Mouse (Mus musculus) midbrain, embryonic 10.5 days (tissue): ENCODE measurements around the gene Ccnq. TPM values are rescaled to one million over a fixed set of nuclear protein-coding genes. Genes with fewer than 3 reads are reported as not detected.
A peak's percentile ranks its signal among the peaks of the same experiment; 100 is the strongest.
"Not testable (repeated sequence)": the region's sequence is repeated elsewhere in the genome, so short reads cannot be mapped to it uniquely, and the experiment has no call there.

Experiments
- DNase-seq: peaks from one replicate; pipeline ENCODE4 v3.0.0-alpha.2; 2017; ENCODE audit warnings: low spot score
- H3K27ac ChIP-seq: fragments of 300-500 bp; sonication (generic); replicated peaks from 2 replicates; pipeline ENCODE4 v1.5.1; 2016; ENCODE audit warnings: mild to moderate bottlenecking
- H3K27me3 ChIP-seq: fragments of 300-500 bp; sonication (generic); 2 replicates; pipeline ENCODE4 v1.6.1; 2016; ENCODE audit warnings: low read depth, mild to moderate bottlenecking; ENCODE audit not compliant: poor library complexity, severe bottlenecking
- H3K36me3 ChIP-seq: fragments of 300-500 bp; sonication (generic); 2 replicates; pipeline ENCODE4 v1.6.1; 2016; ENCODE audit warnings: mild to moderate bottlenecking, moderate library complexity
- H3K4me1 ChIP-seq: fragments of 300-500 bp; sonication (generic); 2 replicates; pipeline ENCODE4 v1.6.1; 2016
- H3K4me3 ChIP-seq: fragments of 300-500 bp; sonication (generic); 2 replicates; pipeline ENCODE4 v1.5.1; 2016; ENCODE audit warnings: mild to moderate bottlenecking, moderate library complexity
- H3K9me3 ChIP-seq: fragments of 300-500 bp; sonication (generic); replicated peaks from 2 replicates; pipeline ENCODE4 v1.6.1; 2016; ENCODE audit warnings: mild to moderate bottlenecking
- WGBS: fragments of 180-500 bp; shearing (Covaris S2); methylation state at CpG from one replicate; pipeline ENCODE4 v1.1.7; 2016; 5-methylcytosine and 5-hydroxymethylcytosine counted together
- polyA plus RNA-seq: library from polyadenylated mRNA; unstranded; fragments of >200 nt; fragmentation: Nextera tagmentation; extraction: Ambion mirVana; gene quantifications from 2 replicates; pipeline ENCODE4 v1.2.1, GENCODE M21; 2016

Gene Ccnq
- polyA plus RNA-seq, 1 experiment from 2014 or later, result 39.5 TPM

- DNase-seq, result no peak
- WGBS, result 95% methylated on average over 3 of the region's 3 CpGs
- Histone ChIP-seq H3K27me3 (peaks cover 23% of the 10 kb centered on the region; the same call in 1 of the 2 replicates), H3K4me1 (peaks cover 31% of the 10 kb centered on the region), H3K27ac (no peak overlapping the region), H3K9me3 (no peaks in the 10 kb centered on the region), H3K4me3 (no peak overlapping the region), H3K36me3 (no peaks in the 10 kb centered on the region)
These were observed 28.5 kb upstream of the Ccnq start for GRCm38 (mm10) chr11:78780002-78780401.

GRCm38 (mm10) chr11:78777851-78778680 is 26.5 kb upstream of the Ccnq start:
- no peak for DNase-seq
- Histone ChIP-seq H3K27me3 (peaks cover 16% of the 10 kb centered on the region; the same call in 1 of the 2 replicates), H3K4me1 (peaks cover 22% of the 10 kb centered on the region), H3K4me3 (no peak overlapping the region), H3K9me3 (no peaks in the 10 kb centered on the region), H3K27ac (peak overlapping the region; percentile 29), H3K36me3 (no peaks in the 10 kb centered on the region)
- WGBS, result 63% methylated on average over 10 of the region's 10 CpGs

- no peak for DNase-seq
- H3K27me3 ChIP-seq, result no peaks in the 10 kb centered on the region
- H3K36me3 ChIP-seq, result no peaks in the 10 kb centered on the region
- no peak overlapping the region for H3K4me3 ChIP-seq
- H3K27ac ChIP-seq, result 0 out of 2 replicates have a peak overlapping the region, but pooled peaks have one; percentile 9
- H3K9me3 ChIP-seq, result no peaks in the 10 kb centered on the region
- WGBS, result 77% methylated on average over 11 of the region's 11 CpGs
- H3K4me1 ChIP-seq, result peaks cover 9% of the 10 kb centered on the region
These were observed 20.3 kb upstream of the Ccnq start for GRCm38 (mm10) chr11:78771751-78772283.

DNA sequence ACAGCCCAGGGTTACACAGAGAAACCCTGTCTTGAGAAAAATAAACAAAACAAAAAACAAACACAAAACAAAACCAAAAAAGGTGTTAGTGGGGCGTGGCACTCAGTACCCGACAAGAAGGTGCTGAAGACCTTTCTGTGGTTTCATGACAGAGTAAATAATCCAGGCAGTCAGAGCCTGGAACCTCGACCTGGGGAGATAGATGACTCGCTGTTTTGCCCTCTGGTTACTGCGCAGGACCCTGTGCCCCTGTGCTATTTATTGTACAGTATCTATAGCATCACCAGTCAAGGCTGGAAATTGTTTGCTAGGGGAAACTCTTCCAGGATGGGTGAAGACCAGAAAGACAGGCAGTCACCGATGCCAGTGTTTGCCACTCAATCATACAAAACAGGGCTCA is 18.9 kb upstream of the Ccnq start:
- Histone ChIP-seq H3K36me3 (no peaks in the 10 kb centered on the region), H3K4me1 (peaks cover 9% of the 10 kb centered on the region), H3K9me3 (no peaks in the 10 kb centered on the region), H3K27me3 (no peaks in the 10 kb centered on the region), H3K27ac (no peak overlapping the region), H3K4me3 (no peak overlapping the region)
- DNase-seq, result no peak
- WGBS, result 89% methylated on average over 6 of the region's 6 CpGs

DNA sequence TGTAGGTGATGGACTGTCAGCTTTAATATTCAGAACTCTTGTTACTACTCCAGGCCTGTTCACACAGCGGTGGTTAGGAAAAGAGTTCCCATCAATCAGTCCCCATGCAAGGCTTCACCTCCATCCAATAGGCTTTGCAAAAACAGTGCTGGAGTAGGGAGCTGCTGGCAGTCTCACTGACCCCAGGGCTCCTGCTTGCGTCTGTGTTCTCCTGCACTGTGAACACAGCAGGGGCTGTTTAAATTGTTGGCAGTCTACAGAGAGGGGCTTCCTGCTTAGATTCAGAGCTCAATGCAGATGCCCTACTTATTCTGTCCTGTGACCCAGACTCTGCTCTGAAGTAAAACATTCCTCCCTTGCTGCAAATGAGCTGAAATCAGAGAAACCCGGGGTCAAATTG is 17.2 kb upstream of the Ccnq start:
- Histone ChIP-seq H3K9me3 (no peaks in the 10 kb centered on the region), H3K27ac (no peak overlapping the region), H3K27me3 (no peaks in the 10 kb centered on the region), H3K4me3 (no peak overlapping the region), H3K36me3 (no peaks in the 10 kb centered on the region), H3K4me1 (peaks cover 9% of the 10 kb centered on the region)
- WGBS, result 44% methylated on average over 3 of the region's 3 CpGs
- DNase-seq, result no peak

DNA sequence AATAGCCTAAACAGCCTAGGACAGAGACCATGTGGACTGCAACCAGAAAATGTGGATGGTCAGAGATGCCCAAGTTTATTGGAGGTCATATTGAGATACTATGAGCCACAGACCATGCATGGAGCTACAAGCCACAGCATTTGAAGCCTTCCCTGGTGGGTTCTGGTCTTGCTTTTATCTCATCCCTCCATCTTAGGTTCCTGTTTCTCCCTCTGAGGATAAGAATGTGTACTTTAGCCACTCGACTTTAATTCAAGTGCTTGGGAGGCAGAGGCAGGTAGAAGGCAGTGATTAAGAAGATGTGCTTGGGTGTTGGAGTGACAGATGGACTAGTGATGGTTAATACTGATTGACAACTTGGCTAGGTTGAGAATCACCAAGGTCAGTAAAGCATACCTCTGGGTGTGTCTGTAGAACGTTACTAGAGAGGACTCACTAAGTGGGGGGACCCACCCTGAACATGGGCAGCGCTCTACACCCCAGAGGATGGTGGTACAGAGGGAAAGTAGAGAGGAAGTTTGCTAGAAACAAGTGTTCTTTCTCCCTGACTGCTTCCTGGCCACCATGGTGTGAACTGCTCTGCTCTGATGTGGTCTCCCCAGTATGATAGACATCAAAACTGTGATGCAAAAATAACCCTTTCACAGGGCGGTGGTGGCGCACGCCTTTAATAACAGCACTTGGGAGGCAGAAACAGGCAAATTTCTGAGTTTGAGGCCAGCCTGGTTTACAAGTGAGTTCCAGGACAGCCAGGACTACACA is 14.7 kb upstream of the Ccnq start:
- H3K27ac ChIP-seq, result no peak overlapping the region
- H3K36me3 ChIP-seq, result no peaks in the 10 kb centered on the region
- no peaks in the 10 kb centered on the region for H3K9me3 ChIP-seq
- no peaks in the 10 kb centered on the region for H3K27me3 ChIP-seq
- no peak for DNase-seq
- WGBS, result 91% methylated on average over 6 of the region's 6 CpGs
- peaks cover 25% of the 10 kb centered on the region for H3K4me1 ChIP-seq
- H3K4me3 ChIP-seq, result no peak overlapping the region

GRCm38 (mm10) chr11:78764820-78765219 is 13.3 kb upstream of the Ccnq start:
- Histone ChIP-seq H3K4me3 (no peak overlapping the region), H3K4me1 (peaks cover 33% of the 10 kb centered on the region), H3K27me3 (no peaks in the 10 kb centered on the region), H3K27ac (no peak overlapping the region), H3K9me3 (no peaks in the 10 kb centered on the region), H3K36me3 (no peaks in the 10 kb centered on the region)
- WGBS, result 83% methylated on average over 6 of the region's 6 CpGs
- DNase-seq, result no peak

GRCm38 (mm10) chr11:78764304-78764703 is 12.8 kb upstream of the Ccnq start:
- peaks cover 33% of the 10 kb centered on the region for H3K4me1 ChIP-seq
- H3K9me3 ChIP-seq, result no peaks in the 10 kb centered on the region
- H3K27ac ChIP-seq, result 0 out of 2 replicates have a peak overlapping the region, but pooled peaks have one; percentile 18
- whole genome bisulfite sequencing, result 78% methylated on average over 8 of the region's 8 CpGs
- no peak for DNase-seq
- H3K4me3 ChIP-seq, result no peak overlapping the region
- H3K36me3 ChIP-seq, result no peaks in the 10 kb centered on the region
- H3K27me3 ChIP-seq, result no peaks in the 10 kb centered on the region

- H3K4me1 ChIP-seq, result peaks cover 34% of the 10 kb centered on the region
- no peaks in the 10 kb centered on the region for H3K9me3 ChIP-seq
- no peak for DNase-seq
- no peaks in the 10 kb centered on the region for H3K27me3 ChIP-seq
- H3K36me3 ChIP-seq, result no peaks in the 10 kb centered on the region
- peak overlapping the region; percentile 42; the same call in 1 of the 2 replicates for H3K27ac ChIP-seq
- H3K4me3 ChIP-seq, result no peak overlapping the region
- WGBS, result 18% methylated on average over 5 of the region's 5 CpGs
These were observed 10.7 kb upstream of the Ccnq start for GRCm38 (mm10) chr11:78762201-78762600.

DNA sequence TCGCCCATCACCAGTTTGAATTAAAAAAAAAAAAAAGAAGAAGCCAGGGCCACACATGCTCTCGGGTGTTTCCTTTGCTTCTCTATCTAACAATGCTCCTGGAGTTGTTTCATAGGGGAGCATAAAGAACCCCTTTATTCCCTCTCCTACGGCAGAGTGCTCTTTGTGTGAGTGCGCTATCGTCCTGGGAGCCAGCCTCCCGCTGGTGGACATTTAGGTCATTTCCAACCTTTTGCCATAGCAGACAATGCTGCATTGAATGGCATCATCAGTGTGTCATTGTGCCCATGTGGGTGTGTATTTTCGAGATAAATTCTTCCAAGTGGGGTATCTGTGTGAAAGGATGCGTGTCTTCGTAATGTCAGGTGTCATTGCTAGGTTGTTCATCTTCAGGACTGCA is 9.6 kb upstream of the Ccnq start:
- Histone ChIP-seq H3K9me3 (no peaks in the 10 kb centered on the region), H3K4me3 (no peak overlapping the region), H3K27ac (0 out of 2 replicates have a peak overlapping the region, but pooled peaks have one; percentile 24), H3K4me1 (peaks cover 34% of the 10 kb centered on the region), H3K36me3 (no peaks in the 10 kb centered on the region), H3K27me3 (no peaks in the 10 kb centered on the region)
- 71% methylated on average over 9 of the region's 9 CpGs for WGBS
- DNase-seq, result no peak

- Histone ChIP-seq H3K27me3 (no peaks in the 10 kb centered on the region), H3K4me3 (no peak overlapping the region), H3K9me3 (no peaks in the 10 kb centered on the region), H3K36me3 (no peaks in the 10 kb centered on the region), H3K4me1 (peaks cover 29% of the 10 kb centered on the region), H3K27ac (no peak overlapping the region)
- WGBS, result 87% methylated on average over 1 of the region's 1 CpGs
- no peak for DNase-seq
These were observed 3.8 kb upstream of the Ccnq start for GRCm38 (mm10) chr11:78755299-78755698.

DNA sequence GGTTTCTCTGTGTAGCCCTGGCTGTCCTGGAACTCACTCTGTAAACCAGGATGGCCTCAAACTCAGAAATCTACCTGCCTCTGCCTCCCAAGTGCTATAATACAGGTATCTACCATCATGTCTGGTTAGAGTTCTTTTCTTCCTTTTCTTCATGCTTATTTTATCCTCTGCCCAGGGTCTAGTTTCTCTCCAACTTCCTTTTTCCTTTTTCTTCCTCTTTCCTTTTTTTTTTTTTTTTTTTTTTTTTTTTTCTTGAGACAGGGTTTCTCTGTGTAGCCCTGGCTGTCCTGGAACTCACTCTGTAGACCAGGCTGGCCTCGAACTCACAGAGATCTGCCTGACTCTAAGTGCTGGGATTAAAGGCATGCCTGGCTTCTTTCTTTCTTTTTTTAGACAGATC is 2.6 kb upstream of the Ccnq start:
- not testable (repeated sequence) for H3K9me3 ChIP-seq, DNase-seq, H3K36me3 ChIP-seq, H3K27ac ChIP-seq, H3K4me3 ChIP-seq, H3K27me3 ChIP-seq
- peaks cover 29% of the 10 kb centered on the region for H3K4me1 ChIP-seq
- WGBS, result 79% methylated on average over 1 of the region's 1 CpGs

DNA sequence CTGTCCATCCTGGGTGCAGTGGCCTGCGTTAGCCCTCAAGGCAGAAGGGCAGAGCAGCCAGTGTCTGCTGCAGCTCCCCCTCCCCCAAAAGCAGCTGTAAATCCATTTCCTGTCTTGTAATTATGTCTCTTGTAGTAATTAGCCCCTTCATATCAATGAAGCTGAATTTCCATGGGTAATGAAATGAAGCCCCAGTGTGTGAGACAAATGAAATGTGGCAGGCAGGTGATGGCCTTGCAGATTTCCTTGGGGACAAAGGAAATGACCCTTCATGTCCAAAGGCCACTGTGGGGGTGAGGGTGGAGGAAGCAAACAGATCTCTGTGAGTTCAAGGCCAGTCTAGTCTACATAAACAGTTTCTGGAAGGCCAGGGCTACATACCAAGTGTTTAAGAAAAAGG is 1.7 kb upstream of the Ccnq start:
- Histone ChIP-seq H3K4me1 (peaks cover 20% of the 10 kb centered on the region), H3K9me3 (no peaks in the 10 kb centered on the region), H3K36me3 (peaks cover 17% of the 10 kb centered on the region), H3K4me3 (no peak overlapping the region), H3K27ac (no peak overlapping the region), H3K27me3 (no peaks in the 10 kb centered on the region)
- DNase-seq, result no peak
- WGBS, result 82% methylated on average over 1 of the region's 1 CpGs
